Mouse (Mus musculus): ENCODE results near the gene Plaa. TPM values are rescaled to one million over a fixed set of nuclear protein-coding genes. Genes with fewer than 3 reads are reported as not detected.

Plaa gene
- 67.7 TPM for polyA plus RNA-seq (2017; shearing (Covaris generic))

GRCm38 (mm10) chr4:94603031-94603629 lies at the start of gene Plaa:
Gene Plaa, minus strand, starts transcription at chr4:94603244.

GRCm38 (mm10) chr4:94649920-94650319 lies 46.9 kb upstream of the Plaa start, which contains the start of gene Lrrc19:
Gene Lrrc19, minus strand, starts transcription at chr4:94650144.

DNA sequence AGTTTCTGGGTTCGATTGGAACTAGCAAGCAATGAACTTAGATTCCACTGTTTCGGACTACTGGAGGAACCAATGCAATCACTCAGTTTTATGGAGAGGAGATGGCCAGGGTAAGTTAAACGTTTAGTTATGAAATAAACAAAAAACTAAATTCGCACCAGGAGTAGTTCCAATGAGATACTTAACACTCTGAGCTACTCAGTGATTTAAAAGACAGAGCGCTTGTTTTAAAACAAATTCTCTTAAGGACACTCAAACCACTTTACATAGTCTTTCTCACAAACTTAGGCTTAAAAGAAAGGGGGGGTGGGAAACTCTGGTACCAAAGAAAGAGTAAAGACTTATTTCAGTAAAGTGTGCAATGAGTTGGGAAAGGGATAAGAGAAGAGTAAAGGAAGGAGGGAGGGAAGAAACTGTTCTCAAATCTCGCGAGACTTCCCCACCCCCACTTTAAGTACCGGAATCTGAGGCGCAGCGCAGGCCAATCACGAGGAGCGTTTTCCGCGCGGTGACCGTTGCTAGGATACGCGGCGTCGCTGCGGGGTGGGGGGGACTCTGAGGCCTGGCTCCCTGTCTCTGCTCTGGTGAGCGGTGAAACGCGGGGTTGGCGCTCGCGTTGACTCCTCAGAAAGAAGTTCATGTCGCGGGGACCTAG lies 11.1 kb upstream of the Plaa start, which contains the start of gene Ift74:
Gene Ift74, plus strand, starts transcription at position 520 of the 655 bp plus-strand sequence.

GRCm38 (mm10) chr4:94556265-94557054 lies 46.6 kb downstream of the Plaa start, which contains the start of the genes Gm10306 and Caap1:
Gene Gm10306, plus strand, starts transcription at chr4:94556546.
Gene Caap1, minus strand, starts transcription at chr4:94556796.

Other genes with a start within 250 kb of the Plaa start
- gene Gm10306, start 46.7 kb downstream of the Plaa start, polyA plus RNA-seq (2017; shearing (Covaris generic)): not detected
- gene Caap1, start 46.4 kb downstream of the Plaa start, polyA plus RNA-seq (2017; shearing (Covaris generic)): 23.3 TPM
- gene Ift74, start 11.2 kb upstream of the Plaa start, polyA plus RNA-seq (2017; shearing (Covaris generic)): 2.6 TPM
- gene Lrrc19, start 46.9 kb upstream of the Plaa start, polyA plus RNA-seq (2017; shearing (Covaris generic)): not detected
- gene Tek, start 136.0 kb upstream of the Plaa start, polyA plus RNA-seq (2017; shearing (Covaris generic)): not detected

Measured in effector memory CD4-positive, alpha-beta T cell, adult 5 months (primary cell).